Mouse (Mus musculus): ENCODE results near the gene Zfp473.

GRCm38 (mm10) chr7:44776849-44777498 is 26.1 kb upstream of the Zfp473 start:
- no peak for TF ChIP-seq CTCF (IDR thresholded peaks at IDR 0.05; ENCODE audit: insufficient read depth, low read length)
- TF ChIP-seq POLR2A (IDR thresholded peaks at IDR 0.05; ENCODE audit: borderline replicate concordance, extremely low read depth, low read depth, low read length), result no peak

Data from lung, adult 2 months (tissue).